Mouse (Mus musculus) liver, embryonic 15.5 days (tissue): ENCODE results near the gene Cd52. TPM values are rescaled to one million over a fixed set of nuclear protein-coding genes. Genes with fewer than 3 reads are reported as not detected.

Source experiments
- ATAC-seq: fragments of 200-750 bp; cut with Nextera tagmentation; 2 replicates; pipeline ENCODE4 v1.8.0; 2017; ENCODE audit warnings: moderate number of reproducible peaks, mild to moderate bottlenecking, moderate library complexity; ENCODE audit not compliant: insufficient read depth
- H3K27ac ChIP-seq: fragments of 300-500 bp; sonication (generic); replicated peaks from 2 replicates; pipeline ENCODE4 v1.5.1; 2015; ENCODE audit warnings: mild to moderate bottlenecking, inconsistent platforms
- H3K27me3 ChIP-seq: fragments of 300-500 bp; sonication (generic); 2 replicates; pipeline ENCODE4 v1.6.1; 2015; ENCODE audit warnings: mild to moderate bottlenecking, inconsistent platforms
- H3K36me3 ChIP-seq: fragments of 300-500 bp; sonication (generic); replicated peaks from 2 replicates; pipeline ENCODE4 v1.6.1; 2015; ENCODE audit warnings: moderate library complexity, mild to moderate bottlenecking, inconsistent platforms
- H3K4me1 ChIP-seq: fragments of 300-500 bp; sonication (generic); replicated peaks from 2 replicates; pipeline ENCODE4 v1.6.1; 2015; ENCODE audit warnings: inconsistent platforms
- H3K4me2 ChIP-seq: fragments of 300-500 bp; sonication (generic); 2 replicates; pipeline ENCODE4 v1.6.1; 2015; ENCODE audit warnings: moderate library complexity, mild to moderate bottlenecking, inconsistent platforms
- H3K4me3 ChIP-seq: fragments of 300-500 bp; sonication (generic); replicated peaks from 2 replicates; pipeline ENCODE4 v1.5.1; 2015; ENCODE audit warnings: mild to moderate bottlenecking, inconsistent platforms
- H3K9ac ChIP-seq: fragments of 300-500 bp; sonication (generic); 2 replicates; pipeline ENCODE4 v1.6.1; 2015; ENCODE audit warnings: moderate library complexity, mild to moderate bottlenecking, inconsistent platforms
- H3K9me3 ChIP-seq: fragments of 300-500 bp; sonication (generic); replicated peaks from 2 replicates; pipeline ENCODE4 v1.6.1; 2016; ENCODE audit warnings: inconsistent platforms
- WGBS: fragments of 180-500 bp; shearing (Covaris S2); methylation state at CpG from one replicate; pipeline ENCODE4 v1.1.7; 2015; ENCODE audit warnings: mixed read lengths; ENCODE audit not compliant: insufficient replicate concordance; 5-methylcytosine and 5-hydroxymethylcytosine counted together
- polyA plus RNA-seq: library from polyadenylated mRNA; unstranded; fragments of >200 nt; fragmentation: Nextera tagmentation; extraction: Ambion mirVana; gene quantifications from 2 replicates; pipeline ENCODE4 v1.2.1, GENCODE M21; 2015

The Cd52 gene
- polyA plus RNA-seq, 1 experiment from 2014 or later, result 51.5 TPM

GRCm38 (mm10) chr4:134090521-134091224 lies 4.2 kb downstream of the Cd52 start:
- Histone ChIP-seq H3K4me2 (no peak overlapping the region), H3K36me3 (no peaks in the 10 kb centered on the region), H3K27ac (no peak overlapping the region), H3K27me3 (no peaks in the 10 kb centered on the region), H3K4me1 (no peaks in the 10 kb centered on the region), H3K9ac (no peak overlapping the region), H3K9me3 (no peaks in the 10 kb centered on the region), H3K4me3 (no peak overlapping the region)
- 72% methylated on average over 16 of the region's 16 CpGs for WGBS
- ATAC-seq, result no peak

DNA sequence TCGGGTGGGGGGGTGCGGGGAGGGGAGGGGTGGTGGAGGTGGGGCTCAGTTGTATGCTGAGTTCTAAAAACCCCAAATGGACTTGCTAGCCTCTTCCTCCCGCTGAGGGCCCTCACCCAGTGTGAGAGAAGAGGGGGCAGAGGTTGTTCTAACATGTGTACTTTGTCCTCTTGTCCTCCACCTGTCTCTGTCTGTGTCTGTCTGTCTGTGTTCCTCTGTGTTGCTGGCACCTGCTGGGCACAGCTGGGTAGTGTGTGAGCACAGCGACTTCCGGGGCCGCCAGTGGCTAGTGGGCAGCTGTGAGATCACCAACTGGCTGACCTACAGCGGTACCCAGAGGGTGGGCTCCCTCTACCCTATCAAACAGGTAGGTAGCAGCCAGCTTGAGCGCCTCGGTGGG lies 5.9 kb downstream of the Cd52 start:
- H3K36me3 ChIP-seq, result no peaks in the 10 kb centered on the region
- 59% methylated on average over 9 of the region's 9 CpGs for WGBS
- no peaks in the 10 kb centered on the region for H3K27me3 ChIP-seq
- H3K4me3 ChIP-seq, result no peak overlapping the region
- no peak overlapping the region for H3K9ac ChIP-seq
- H3K27ac ChIP-seq, result no peak overlapping the region
- no peaks in the 10 kb centered on the region for H3K9me3 ChIP-seq
- no peak overlapping the region for H3K4me2 ChIP-seq
- no peak for ATAC-seq
- no peaks in the 10 kb centered on the region for H3K4me1 ChIP-seq

GRCm38 (mm10) chr4:134087412-134087811 lies 7.5 kb downstream of the Cd52 start:
- Histone ChIP-seq H3K9me3 (no peaks in the 10 kb centered on the region), H3K27ac (no peak overlapping the region), H3K4me3 (no peak overlapping the region), H3K27me3 (peaks cover 8% of the 10 kb centered on the region; the same call in 1 of the 2 replicates), H3K4me2 (no peak overlapping the region), H3K36me3 (no peaks in the 10 kb centered on the region), H3K4me1 (peaks cover 2% of the 10 kb centered on the region), H3K9ac (no peak overlapping the region)
- ATAC-seq, result no peak
- 14% methylated on average over 7 of the region's 7 CpGs for WGBS

DNA sequence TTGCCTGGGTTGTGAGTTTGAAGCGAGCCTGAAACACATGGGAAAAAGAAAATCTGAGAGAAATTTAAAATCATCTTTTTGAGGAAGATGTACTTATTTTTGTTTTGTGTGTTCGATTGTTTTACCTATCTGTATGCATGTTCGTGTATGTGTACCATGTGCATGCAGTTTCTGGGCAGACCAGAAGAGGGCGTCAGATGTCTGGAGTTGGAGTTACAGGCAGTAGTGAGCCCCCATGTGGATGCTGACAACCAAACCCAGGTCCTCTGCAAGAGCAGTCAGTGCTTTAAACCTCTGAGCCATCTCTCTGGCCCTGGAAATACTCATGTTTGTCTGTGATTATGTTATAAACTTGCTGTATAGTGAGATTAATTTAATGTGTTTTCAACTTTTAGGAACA lies 9.9 kb downstream of the Cd52 start:
- WGBS, result 67% methylated on average over 4 of the region's 4 CpGs
- Histone ChIP-seq H3K4me2 (no peak overlapping the region), H3K9me3 (no peaks in the 10 kb centered on the region), H3K9ac (no peak overlapping the region), H3K4me3 (no peak overlapping the region), H3K27me3 (peaks cover 32% of the 10 kb centered on the region), H3K4me1 (peaks cover 16% of the 10 kb centered on the region), H3K36me3 (no peaks in the 10 kb centered on the region), H3K27ac (no peak overlapping the region)
- ATAC-seq, result no peak

DNA sequence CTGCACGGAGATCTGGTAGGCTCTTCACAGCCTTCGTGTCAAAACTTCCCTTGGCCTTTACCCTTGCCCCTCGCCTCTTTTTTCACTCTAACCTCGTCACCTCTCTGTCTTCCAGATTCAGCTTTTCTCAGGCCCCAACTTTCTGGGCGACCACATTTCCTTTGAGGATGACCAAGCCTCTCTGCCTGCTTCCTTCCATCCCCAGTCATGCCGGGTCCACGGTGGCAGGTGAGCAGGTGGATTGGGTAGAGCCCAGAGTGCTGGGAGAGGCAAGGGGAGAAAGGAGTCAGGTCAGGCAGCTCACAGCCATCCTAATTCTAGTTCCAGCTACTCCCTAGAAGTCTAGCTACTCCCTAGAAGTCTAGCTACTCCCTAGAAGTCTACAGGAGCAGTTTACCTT lies 12.4 kb downstream of the Cd52 start:
- Histone ChIP-seq H3K36me3 (no peaks in the 10 kb centered on the region), H3K27ac (no peak overlapping the region), H3K4me1 (peaks cover 16% of the 10 kb centered on the region), H3K27me3 (peaks cover 33% of the 10 kb centered on the region), H3K9me3 (no peaks in the 10 kb centered on the region), H3K4me3 (peak overlapping the region; percentile 50), H3K4me2 (peak overlapping the region; percentile 71), H3K9ac (no peak overlapping the region)
- WGBS, result 17% methylated on average over 7 of the region's 7 CpGs
- no peak for ATAC-seq

GRCm38 (mm10) chr4:134081730-134082386 lies 13.0 kb downstream of the Cd52 start:
- Histone ChIP-seq H3K36me3 (no peaks in the 10 kb centered on the region), H3K27ac (no peak overlapping the region), H3K9ac (no peak overlapping the region), H3K4me1 (peaks cover 16% of the 10 kb centered on the region), H3K27me3 (peaks cover 33% of the 10 kb centered on the region), H3K4me2 (peak overlapping the region; percentile 71), H3K9me3 (no peaks in the 10 kb centered on the region), H3K4me3 (peak overlapping the region; percentile 50)
- under 1% methylated on average over 41 of the region's 41 CpGs for WGBS
- ATAC-seq, result peak; percentile 87

DNA sequence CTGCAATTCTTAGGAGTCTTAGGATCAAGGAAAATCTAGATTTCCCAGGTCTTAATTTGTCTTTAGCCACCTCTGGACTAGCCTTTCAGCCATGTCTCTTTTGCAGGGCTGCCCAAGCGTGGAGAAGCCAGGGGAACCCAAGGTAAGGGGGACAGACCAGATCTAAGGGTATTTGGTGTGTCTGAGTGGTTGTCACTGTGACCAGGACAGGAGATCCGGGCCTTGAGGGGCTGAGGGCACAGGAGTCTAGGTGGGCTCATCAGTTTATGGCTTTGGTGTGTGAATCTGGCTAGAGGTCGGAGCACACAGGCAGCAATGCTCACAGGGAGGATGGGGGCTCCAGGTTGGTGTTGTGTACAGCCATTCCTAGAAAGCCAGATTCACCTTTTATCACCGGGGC lies 14.2 kb downstream of the Cd52 start:
- ATAC-seq, result no peak
- Histone ChIP-seq H3K27me3 (peaks cover 33% of the 10 kb centered on the region), H3K9me3 (no peaks in the 10 kb centered on the region), H3K4me3 (no peak overlapping the region), H3K36me3 (no peaks in the 10 kb centered on the region), H3K4me1 (peaks cover 16% of the 10 kb centered on the region), H3K27ac (no peak overlapping the region), H3K9ac (no peak overlapping the region), H3K4me2 (no peak overlapping the region)
- 73% methylated on average over 4 of the region's 4 CpGs for WGBS

- no peak for ATAC-seq
- WGBS, result 26% methylated on average over 3 of the region's 3 CpGs
Measured at GRCm38 (mm10) chr4:134078694-134079093, 16.2 kb downstream of the Cd52 start.

GRCm38 (mm10) chr4:134068793-134069580 lies 25.9 kb downstream of the Cd52 start:
- Histone ChIP-seq H3K27ac (no peak overlapping the region), H3K36me3 (no peaks in the 10 kb centered on the region), H3K4me3 (no peak overlapping the region), H3K27me3 (peaks cover 27% of the 10 kb centered on the region), H3K9me3 (no peaks in the 10 kb centered on the region), H3K4me1 (no peaks in the 10 kb centered on the region), H3K9ac (no peak overlapping the region), H3K4me2 (no peak overlapping the region)
- ATAC-seq, result no peak
- WGBS, result 58% methylated on average over 4 of the region's 4 CpGs

More at GRCm38 (mm10) chr4:134078694-134079093, 16.2 kb downstream of the Cd52 start:
- H3K36me3 ChIP-seq, result no peaks in the 10 kb centered on the region
- peaks cover 16% of the 10 kb centered on the region for H3K4me1 ChIP-seq
- H3K9me3 ChIP-seq, result no peaks in the 10 kb centered on the region
- no peak overlapping the region for H3K4me2 ChIP-seq
- H3K4me3 ChIP-seq, result no peak overlapping the region
- peaks cover 33% of the 10 kb centered on the region for H3K27me3 ChIP-seq
- H3K9ac ChIP-seq, result no peak overlapping the region
- no peak overlapping the region for H3K27ac ChIP-seq

DNA sequence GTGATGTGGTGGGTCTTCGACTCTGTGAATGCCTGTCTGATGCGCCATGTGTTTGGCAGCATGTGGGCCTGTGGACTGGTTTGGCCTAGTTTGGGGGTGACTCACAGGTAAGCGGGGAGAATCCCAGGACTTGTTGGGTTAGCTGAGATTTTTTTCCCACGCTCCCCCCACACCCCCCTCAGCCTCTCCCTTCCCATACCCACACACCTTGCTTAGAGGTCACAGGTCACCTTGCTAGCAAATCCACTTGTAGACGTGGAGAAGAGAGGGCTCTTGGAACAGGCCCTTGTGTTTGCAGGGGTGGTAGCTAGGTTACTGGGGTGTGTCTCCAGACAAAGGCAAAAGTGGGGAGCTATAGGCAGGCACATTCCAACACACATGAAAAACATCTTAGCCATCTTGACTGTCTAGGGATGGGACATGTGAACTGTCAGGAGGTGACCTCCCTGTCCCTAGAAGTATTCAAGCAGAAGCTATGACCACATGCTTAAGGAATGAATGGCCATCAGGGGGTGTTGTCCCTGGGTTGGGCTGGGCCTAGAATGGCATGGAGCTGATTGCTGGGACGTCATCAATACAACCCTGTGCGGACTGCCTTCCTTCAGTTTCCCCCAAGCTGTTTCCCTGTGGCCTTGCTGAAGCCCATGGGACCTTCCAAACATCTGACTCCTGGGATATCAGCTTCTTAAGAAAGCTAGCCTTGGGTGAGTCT lies 26.9 kb downstream of the Cd52 start:
- 66% methylated on average over 7 of the region's 7 CpGs for WGBS
- Histone ChIP-seq H3K27me3 (peaks cover 27% of the 10 kb centered on the region), H3K9me3 (no peaks in the 10 kb centered on the region), H3K4me2 (no peak overlapping the region), H3K4me3 (no peak overlapping the region), H3K27ac (no peak overlapping the region), H3K36me3 (no peaks in the 10 kb centered on the region), H3K4me1 (no peaks in the 10 kb centered on the region), H3K9ac (no peak overlapping the region)
- ATAC-seq, result no peak

GRCm38 (mm10) chr4:134067383-134067782 lies 27.5 kb downstream of the Cd52 start:
- H3K4me2 ChIP-seq, result no peak overlapping the region
- H3K36me3 ChIP-seq, result no peaks in the 10 kb centered on the region
- ATAC-seq, result peak; percentile 57
- peaks cover 4% of the 10 kb centered on the region for H3K4me1 ChIP-seq
- H3K27me3 ChIP-seq, result peaks cover 27% of the 10 kb centered on the region
- 75% methylated on average over 8 of the region's 8 CpGs for WGBS
- H3K27ac ChIP-seq, result no peak overlapping the region
- no peak overlapping the region for H3K4me3 ChIP-seq
- H3K9me3 ChIP-seq, result no peaks in the 10 kb centered on the region
- H3K9ac ChIP-seq, result no peak overlapping the region
